Mouse (Mus musculus) kidney, postnatal 36 days (tissue): ENCODE results near the gene Lgals9.
"Not testable (repeated sequence)": the region's sequence is repeated elsewhere in the genome, so short reads cannot be mapped to it uniquely, and the experiment has no call there.

ENCODE experiments used
- DNase-seq, 2 experiments: peaks; one replicate each; pipeline ENCODE4 v3.0.0; 2021 to 2022; ENCODE audit warnings: mixed read lengths in 2 of 2

The Lgals9 gene

DNA sequence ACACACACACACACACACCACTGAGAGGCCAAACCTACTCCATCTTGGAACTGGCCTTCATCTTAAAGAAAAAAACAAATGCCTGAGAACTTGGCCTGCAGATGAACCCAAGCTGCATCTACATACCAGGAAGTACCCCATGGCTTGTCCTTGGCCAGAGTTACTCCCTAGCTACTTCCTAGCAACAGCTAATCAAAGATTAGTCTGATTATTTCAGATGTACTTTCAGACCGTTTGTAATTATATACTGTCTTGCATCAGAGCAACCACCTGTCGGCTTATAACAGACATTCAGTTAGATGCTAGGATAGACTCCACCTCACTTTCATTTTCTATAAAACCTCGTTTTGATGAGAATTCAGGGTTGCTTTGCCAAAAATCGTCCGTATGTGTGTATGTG, 21.7 kb upstream of the Lgals9 start:
- no peak for DNase-seq

DNA sequence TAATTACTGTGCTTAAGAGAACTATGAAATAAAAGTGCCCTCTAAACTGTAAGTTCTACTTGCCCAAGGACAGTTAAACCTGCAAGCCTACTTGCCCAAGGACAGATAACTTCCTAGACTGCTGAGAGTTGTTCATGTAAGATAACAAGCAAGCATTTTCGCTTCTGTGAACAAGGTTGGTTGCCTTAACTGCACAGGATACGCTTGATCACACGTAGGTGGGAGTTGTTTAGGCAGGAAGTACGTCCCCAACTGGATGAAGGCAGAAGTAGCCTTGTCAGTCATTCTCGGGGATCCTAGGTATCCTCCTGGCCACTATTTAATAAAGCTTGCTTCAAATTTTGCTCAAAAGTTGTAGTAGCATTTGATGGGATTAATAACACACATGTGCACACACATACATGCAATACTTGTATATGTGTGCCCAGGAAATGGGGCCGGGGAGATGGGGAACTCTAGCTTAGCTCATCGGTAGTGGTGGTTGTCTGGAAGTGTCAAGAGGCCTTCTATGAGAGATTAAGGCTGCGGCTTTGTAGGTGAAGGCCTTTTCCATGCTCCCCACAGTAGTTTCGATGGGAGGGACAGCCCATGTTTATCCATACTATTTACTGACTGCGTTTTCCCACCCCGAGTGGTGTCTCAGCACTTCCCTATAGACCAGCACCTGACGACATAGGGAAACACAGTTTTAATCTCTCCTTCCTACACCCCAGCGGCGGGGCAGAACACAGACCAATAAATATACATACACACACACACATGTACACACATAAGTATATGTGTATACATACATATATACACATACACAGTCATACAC, 21.0 kb upstream of the Lgals9 start:
- DNase-seq = no peak

DNA sequence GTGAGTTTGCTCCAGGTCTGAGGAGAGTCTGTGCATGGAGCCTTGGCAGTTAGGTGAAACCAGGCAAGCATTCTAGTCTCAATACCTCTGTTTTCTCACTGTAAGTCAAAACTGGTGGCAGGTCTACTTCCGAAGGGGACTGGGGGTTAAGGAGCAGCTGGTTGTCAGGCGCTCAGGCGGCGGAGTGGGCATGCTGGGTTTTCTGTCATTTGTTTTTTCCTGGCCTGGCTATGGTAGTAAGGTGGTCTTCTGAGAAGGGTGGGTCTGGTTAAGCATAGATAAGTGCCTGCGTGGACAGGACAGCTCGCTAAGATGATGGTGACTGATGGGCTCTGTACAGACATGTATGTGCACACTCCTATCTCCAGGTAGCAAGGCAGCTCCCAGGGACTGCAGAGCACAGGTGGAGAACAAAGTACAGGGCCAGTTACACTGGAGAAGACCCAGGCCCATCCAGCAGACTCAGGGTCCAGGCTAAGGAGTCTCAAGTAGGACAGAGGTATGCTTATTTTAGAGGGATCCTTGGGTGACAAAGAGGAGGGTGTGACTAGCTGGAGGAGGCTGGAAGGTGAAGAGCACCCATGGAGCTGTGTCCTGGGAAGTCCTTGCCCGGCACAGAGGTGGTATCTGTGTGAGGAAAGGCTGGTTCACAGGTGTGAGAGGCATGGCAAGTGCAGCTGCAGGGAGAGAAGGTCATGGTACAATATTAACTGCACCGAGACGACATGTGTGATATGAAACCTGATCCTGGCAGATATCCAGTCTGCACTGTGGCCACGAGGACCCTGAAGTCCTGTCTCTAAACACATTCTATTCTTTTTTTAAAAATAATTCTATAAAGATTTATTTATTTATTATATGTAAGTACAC, 19.3 kb upstream of the Lgals9 start:
- no peak for DNase-seq

DNA sequence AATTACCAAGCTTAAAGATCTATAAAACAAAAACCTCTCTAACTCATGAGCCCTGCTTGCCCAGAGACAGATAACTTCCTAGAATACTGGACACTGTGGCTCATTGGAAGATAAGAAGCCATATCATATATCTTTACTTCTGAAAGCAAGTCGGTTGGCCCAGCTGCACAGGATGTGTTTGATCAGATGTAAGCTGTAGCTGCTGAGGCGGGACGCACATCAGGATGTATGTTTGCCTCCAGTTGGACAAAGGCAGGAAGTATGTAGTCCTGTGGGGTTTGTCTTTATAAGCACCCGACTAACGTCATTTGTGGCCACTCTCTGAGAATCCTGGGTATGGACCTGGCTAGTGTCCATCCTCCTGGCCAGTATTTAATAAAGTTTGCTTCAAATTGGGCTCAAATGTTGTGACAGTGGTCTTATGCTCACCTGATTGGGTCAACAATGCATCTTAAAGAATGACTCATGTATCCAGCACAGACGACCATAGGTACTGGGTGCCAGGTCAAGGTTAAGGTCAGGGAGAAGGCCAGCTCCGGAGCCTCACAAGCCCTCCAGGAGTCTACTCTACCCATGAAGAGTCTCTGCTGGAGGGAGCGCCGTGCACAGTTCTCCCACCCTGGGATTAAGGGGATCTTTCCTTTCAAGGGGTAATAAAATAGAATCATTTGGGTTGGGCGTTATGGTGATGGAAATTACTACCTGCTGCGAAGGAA, 18.5 kb upstream of the Lgals9 start:
- peak in 1 of 2 experiments; percentile 15 for DNase-seq

DNA sequence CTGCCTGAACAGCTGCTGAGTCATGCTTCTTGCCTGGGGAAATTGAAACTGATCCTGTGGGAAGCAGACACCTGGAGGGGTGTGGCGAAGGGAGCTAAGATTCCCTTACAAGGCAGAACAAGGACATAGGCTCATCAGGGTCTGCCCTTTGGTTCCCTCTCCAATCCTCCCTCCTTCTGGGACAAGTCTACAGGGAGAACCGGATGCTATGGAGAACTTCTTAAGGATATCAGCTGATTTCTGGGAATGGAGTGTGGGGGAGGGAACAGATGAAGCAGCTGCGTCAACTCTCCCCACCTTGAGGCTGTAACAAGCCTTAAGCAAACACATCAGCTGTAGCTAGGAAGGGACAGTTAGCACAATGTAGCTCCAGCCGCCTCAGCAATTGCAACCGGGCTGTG, 17.8 kb upstream of the Lgals9 start:
- DNase-seq = no peak

DNA sequence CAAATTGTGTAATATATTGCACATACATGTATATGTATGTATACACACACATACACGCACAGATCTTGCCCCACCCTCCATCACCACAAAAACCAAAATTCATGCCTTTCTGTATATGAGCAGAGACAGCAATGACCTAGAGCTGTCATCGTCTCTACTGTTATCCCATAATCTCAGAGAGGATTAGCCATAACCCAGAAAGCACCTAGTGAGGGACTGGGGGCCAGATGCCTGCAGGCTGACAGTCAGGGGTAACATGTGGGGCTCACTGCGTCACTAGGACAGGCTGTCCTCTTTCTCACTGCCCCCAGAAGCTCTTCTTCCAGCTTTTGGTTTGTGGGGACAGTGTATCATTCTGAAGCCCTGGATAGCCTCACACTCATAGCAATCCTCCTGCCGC, 17.1 kb upstream of the Lgals9 start:
- no peak for DNase-seq

DNA sequence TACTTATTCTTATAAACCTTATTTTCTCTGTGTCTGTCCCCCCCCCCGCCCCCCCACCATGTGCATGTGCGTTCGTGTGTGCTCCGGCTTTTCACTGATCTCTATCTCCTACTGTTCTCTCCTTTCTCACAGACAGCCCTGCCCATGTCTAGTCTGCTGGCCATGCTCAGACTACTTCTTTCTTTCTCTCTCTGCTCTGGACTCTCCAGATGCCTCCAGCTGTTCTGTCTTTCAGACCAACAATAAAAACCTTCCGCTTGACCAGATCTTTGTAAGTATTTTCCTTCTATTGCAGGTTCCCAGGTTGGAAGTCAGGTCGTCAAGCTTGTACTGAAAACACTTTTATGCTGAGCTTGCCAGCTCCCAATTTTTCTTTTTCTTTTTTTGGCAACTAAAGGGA, 14.4 kb upstream of the Lgals9 start:
- no peak for DNase-seq

DNA sequence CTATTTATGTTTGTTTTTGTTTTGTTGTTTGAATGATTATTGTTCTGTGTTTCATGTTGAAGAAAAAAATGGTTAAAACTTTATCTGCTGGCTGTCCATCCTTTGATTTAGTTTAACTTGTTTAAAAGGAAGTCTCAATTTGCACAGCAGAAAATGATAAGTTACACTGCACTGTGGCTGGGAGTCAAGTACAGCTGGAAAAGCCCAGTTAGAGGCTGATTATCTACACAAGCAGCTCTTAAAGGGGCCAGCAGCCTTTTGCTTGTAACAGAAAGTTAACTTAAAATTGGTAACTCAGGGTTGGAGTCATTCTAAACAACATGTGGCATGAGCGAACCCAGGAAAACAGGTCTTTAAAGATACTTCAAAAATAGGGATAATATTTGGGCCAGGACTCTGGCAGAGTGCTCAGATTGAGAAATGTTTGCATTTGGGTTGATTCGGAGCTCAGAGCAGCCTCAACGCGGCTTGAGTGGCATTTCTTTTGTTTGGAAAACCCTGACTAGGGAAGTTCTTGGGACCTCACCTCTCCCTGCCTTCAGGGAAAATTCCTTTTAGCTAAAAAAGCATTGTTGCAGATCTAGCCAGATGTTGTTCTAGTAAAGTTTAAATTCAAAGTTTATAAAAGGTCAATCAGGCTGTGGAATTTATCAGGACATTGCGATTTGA, 6.3 kb upstream of the Lgals9 start:
- not testable (repeated sequence) for DNase-seq

DNA sequence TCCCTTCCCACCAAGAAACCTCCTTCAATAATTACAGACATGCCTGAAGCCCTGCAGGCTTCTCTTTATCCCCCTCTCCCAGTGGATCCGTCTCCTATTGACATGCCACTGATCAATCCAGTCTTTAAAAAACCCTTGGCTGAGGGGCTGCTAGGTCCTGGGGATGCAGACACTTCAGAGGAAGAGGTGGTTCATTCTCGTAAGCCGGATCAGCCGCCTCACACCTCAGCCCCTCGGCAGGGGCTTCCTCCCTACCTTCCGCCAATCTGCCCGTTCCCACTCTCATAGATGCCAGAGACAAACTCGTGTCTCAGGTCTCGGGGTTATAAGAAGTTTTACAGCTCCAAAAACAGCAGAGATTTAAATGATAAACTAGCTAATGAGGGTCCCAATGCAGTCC, 5.3 kb upstream of the Lgals9 start:
- no peak for DNase-seq

DNA sequence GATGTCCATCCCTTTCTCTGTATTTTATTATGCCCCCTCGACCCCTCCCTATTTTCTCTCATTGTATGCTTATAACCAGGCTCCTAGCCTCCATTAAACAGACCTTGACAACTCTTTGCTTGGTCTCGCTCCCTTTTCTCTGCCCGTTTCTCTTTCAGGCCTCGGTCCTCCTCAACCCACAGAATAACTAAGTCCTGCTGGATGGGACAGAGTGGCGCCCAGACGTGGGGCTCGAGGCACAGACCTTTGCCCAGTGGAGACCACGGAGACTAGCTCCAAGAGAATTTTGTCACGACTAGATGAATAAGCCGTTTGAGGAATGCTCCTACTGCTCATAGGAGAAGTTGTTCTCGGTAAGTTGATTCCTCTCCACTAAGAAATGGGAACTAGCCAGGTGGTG, 4.5 kb upstream of the Lgals9 start:
- not testable (repeated sequence) for DNase-seq

DNA sequence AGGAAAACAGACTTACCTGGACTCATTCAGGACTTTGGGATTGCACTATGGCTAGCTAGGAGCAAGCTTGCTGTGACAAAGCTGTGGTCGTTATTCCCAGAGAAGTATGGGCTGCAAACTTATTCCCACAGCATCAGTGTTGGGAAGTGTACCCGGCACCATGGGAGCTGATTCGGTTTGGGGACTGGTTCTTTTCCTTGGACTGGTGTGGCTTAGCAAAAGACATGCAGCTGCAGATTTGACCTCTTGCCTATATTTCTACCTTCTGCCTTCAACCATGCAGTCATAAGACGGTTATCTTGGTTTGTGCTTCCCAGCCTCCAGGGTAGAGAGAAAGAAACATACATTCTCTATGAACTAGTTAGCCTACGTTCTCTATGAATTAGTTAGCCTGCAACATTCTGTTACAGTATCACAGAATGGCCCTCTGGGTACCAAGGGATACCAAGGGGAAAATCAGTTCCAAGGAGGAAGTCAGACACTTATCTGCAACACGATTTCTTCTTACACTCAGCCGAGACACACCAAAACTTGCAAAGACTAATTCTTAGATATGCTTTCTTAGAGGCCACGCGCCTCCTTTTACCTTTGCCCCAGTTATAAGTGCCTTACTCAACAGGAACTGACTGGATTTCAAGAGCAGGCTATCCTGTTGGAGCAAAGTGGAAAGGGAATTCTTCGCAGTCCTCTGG, 1.7 kb upstream of the Lgals9 start:
- no peak for DNase-seq

DNA sequence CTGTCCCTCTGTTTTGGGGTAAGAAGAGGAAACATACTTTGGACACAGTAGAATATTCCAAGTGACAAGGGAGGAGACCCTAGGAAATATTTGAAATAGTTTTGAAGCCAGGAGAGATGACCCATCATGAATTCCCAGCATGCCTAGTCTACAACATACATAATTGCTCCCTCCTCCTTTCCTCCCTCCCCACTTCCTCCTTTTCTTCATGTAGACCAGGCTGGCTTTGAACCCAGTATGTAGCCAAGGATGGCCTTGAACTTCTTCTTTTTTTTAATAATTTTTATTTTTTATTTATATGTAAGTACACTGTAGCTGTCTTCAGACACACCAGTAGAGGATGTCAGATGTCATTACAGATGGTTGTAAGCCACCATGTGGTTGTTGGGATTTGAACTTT, 759 bp upstream of the Lgals9 start:
- DNase-seq = no peak

DNA sequence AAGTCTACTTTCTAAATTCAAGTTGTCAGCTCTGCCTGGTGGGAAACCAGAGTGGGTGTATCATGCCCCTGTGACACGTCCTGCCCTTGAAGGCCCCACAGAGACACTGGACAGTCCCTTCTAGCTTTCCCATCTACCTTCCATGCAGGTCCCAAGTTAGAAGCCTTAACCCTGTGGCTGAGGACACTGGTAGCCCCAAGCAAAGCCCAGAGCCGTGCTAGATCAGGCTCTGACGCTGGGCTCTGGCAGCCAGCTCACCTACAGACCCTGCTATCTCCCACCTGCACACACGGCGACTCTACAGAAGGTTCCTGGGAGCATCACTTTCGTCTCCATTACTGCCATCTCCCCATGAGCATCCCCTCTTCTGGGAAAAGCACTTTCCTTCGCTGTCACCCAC, 1.2 kb downstream of the Lgals9 start:
- no peak for DNase-seq

DNA sequence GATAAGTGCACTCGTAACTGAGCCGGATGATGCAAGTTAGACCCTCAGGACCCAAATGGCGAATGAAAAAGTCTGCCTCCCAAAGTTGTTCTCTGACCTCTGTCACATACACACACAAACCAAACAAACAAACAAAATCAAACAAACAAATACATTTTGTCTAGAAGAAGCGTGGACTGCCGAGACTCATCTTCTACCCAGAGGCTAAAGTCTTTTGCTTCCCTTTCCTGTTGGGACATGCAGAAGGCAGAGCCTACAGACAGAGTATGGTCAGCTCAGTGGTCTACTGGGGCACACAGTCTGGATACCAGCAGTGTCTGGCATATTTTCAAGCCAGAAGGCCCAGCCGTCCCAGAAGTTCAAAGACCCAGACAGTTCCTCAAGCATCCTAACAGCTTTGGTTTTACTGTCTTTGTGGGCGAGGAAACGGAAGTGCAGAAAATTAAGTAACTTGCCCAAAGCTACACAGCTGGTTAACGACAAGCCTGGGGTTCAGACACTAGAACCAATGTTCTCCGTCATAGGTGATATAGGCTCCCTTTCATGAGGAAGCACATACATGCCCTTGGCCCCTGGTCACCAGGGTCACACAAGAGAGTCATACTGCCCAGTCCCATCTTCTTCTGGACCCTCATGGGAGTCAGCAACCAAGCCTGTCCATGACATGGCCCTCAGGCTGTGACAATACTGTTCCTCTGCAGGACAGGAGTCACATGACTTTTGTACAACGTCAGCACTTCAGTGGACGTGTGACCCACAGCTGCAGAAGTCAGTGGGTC, 2.0 kb downstream of the Lgals9 start:
- DNase-seq = no peak

DNA sequence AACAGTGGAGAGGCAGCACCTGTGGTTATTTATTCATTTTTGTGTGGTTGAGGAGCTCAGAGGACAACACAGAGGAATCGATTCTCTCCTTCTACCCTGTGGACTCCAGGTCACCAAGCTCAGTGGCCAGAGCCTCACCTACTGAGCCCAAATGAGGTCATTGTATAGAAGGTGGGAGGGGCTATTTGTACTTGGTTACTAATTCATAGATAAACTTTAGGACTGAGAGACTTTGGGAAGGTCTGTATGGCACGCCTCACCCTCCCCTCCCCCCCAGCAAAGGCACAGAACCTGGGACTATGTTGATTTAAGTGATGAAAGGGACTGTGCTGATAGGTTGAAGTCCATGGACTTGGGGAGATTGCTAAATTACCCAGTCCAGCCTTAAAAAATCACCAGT, 2.7 kb downstream of the Lgals9 start:
- no peak for DNase-seq

DNA sequence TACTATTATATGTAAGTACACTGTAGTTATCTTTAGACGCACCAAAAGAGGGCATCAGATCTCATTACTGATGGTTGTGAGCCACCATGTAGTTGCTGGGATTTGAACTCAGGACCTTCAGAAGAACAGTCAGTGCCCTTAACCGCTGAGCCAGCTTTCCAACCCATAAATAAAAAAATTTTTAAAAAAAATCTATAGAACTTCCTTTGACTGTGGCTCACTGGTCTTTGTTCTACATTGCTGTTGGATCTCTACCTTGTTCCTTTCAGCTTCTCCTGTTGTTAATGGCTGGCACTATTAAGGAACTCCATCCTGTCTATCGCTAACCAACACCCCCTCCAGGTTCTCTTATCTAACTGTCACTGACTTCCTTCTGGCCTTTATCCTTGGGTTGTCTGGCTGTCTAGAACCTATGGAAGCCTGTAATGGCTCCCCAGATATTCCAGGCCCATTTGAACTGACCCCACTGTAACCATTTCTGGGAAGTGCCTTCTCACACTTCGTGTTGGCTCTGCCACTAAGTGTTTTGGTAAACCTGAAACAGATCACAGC, 4.6 kb downstream of the Lgals9 start:
- DNase-seq = no peak

DNA sequence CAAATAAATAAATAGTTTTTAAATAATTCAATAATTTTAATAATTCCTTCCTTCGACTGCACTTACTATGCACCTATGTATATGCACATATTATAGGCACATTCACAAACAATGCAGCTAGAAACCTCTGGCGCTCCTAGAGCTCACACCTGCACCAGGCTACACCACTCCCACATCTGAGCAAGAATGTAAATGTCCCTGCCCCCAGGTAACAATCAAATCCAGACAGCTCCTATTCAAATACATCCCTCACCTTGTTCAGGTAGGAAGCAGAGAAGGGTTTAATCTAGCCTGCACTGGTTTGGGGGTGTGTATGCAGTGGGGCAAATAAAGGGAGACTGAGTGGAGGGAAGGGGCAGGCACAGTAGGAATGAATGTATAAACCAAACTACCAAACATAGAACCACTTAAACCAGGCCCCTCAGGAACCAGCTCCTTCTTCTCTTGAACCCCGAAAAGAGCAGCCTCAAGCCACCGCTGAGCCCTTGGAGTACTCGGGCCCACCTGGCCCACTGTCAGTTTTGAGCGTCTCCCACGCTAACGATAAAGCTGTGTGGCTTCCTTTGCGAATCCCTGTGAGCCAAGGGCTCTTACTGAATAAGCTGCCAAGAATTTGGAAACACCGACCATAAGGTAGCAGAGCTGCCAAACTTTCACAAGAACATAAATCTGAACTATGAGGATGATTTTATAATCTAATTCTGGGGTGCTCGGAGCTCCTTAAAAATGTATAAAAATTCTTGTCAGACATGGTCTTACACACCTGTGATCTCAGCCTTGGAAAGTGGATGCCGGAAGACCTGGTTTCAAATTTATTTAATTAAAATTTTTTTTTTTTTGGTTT, 6.3 kb downstream of the Lgals9 start:
- no peak for DNase-seq

DNA sequence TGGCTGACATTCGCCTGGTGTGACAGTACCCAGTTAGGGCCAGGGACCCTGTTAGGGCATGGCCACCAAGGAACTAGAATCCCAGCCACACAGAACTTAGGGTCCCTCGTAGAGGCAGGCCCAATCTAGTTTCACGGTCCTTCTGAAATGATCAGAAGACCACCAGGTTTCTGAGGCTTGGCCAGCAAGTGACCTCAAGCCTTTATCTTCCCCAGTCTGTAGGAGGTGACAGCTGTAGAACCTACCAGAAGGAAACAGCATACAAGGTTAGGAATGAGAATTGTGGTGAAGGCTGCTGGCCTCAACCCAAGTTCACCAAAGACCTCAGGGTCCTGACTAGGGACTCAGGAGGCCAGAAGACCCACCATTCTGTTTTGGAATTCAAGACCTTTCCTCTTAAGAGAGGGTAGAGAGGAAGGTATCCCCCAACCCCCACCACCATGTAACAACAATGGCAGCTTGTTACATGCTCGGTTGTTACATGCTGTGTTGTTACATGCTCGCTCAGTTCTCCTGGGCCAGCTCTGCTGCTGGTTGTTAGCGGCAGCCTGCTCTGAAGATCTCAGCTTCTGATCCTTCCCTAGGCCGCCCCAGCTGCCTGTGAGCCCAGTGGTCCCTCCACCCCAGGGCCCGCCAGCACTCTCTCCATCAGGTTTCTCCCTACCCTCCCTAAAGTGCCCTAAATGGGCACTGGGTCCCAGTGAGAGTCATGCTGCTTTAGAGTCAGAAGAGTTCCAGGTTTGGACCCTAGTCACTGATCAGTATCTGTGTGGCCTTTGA, 7.8 kb downstream of the Lgals9 start:
- DNase-seq = no peak
